Mouse (Mus musculus) bone marrow, adult 2 months (tissue): ENCODE results near the gene Stxbp2.

Source experiments
- CTCF ChIP-seq: fragments of 200-500 bp; IDR thresholded peaks from 2 replicates; pipeline ENCODE4 v1.5.1; 2011; ENCODE audit warnings: low read length, control low read depth; ENCODE audit not compliant: control insufficient read depth, insufficient read depth
- POLR2A ChIP-seq: fragments of 200-500 bp; IDR thresholded peaks from 2 replicates; pipeline ENCODE4 v1.6.1; 2011; ENCODE audit warnings: low read depth, mild to moderate bottlenecking, control low read depth, low read length, borderline replicate concordance; ENCODE audit not compliant: control insufficient read depth

DNA sequence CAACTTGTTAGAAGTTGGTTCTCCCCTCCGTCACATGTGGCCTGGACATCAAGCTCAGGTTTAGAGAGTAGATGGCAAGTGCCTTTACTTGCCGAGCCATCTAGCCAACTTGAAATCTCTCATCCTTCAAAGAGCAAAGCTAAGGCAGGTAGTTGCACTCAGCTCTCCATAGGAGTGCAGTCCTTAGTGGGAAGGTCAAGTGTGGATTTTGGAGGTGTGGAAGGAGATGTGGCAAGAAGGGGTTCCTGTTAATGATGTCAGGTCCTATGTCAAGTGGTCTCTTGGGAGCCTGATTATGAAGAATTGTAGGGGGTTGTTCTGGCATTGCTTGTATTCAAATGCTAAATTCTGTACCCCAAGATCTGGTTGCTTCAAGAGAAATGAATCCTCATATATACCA is 36.3 kb upstream of the Stxbp2 start:
- no peak for TF ChIP-seq POLR2A
- no peak for TF ChIP-seq CTCF
